Mouse (Mus musculus) liver, adult 2 months (tissue): Measurements from ENCODE around the gene Clca2.

ENCODE experiments used
- CTCF ChIP-seq: fragments of 200-500 bp; IDR thresholded peaks from 2 replicates; pipeline ENCODE4 v1.5.1; 2011; ENCODE audit warnings: low read depth, low read length, control low read depth
- POLR2A ChIP-seq: fragments of 200-500 bp; IDR thresholded peaks from 2 replicates; pipeline ENCODE4 v1.6.1; 2011; ENCODE audit warnings: low read length, control low read depth; ENCODE audit not compliant: insufficient read depth; ENCODE audit errors: extremely low read depth

- TF ChIP-seq CTCF (no peak), POLR2A (no peak)
These were observed 49.4 kb downstream of the Clca2 start for GRCm38 (mm10) chr3:145049820-145050219.
